Mouse (Mus musculus) spleen, postnatal 4 days (tissue): ENCODE results near the gene Klc3.

ENCODE experiments used
- DNase-seq, 2 experiments: peaks; one replicate each; pipeline ENCODE4 v3.0.0; 2022; ENCODE audit warnings: low spot score in 2 of 2

Gene Klc3

GRCm38 (mm10) chr7:19403731-19404296 is at the start of gene Klc3:
TSS of gene Klc3 (minus strand) at chr7:19404104.
- DNase-seq, result peak; percentile 68 to 80

GRCm38 (mm10) chr7:19449165-19449564 is 45.3 kb upstream of the Klc3 start:
- DNase-seq, result no peak

- DNase-seq, result no peak
Measured at GRCm38 (mm10) chr7:19447689-19448088, 43.8 kb upstream of the Klc3 start.

GRCm38 (mm10) chr7:19444801-19445200 is 40.9 kb upstream of the Klc3 start:
- DNase-seq, result no peak

GRCm38 (mm10) chr7:19443344-19443743 is 39.4 kb upstream of the Klc3 start:
- DNase-seq, result peak; percentile 74 to 94

- DNase-seq, result no peak
Measured at GRCm38 (mm10) chr7:19441448-19442091, 37.7 kb upstream of the Klc3 start.

- no peak for DNase-seq
Measured at GRCm38 (mm10) chr7:19437048-19437447, 33.1 kb upstream of the Klc3 start.

GRCm38 (mm10) chr7:19436276-19436675 is 32.4 kb upstream of the Klc3 start:
- DNase-seq, result no peak

GRCm38 (mm10) chr7:19432475-19432874 is 28.6 kb upstream of the Klc3 start:
- no peak for DNase-seq

GRCm38 (mm10) chr7:19430402-19430801 is 26.5 kb upstream of the Klc3 start:
- DNase-seq, result no peak

GRCm38 (mm10) chr7:19429726-19430125 is 25.8 kb upstream of the Klc3 start:
- no peak for DNase-seq

GRCm38 (mm10) chr7:19427999-19428650 is 24.2 kb upstream of the Klc3 start:
- peak in 1 of 2 experiments; percentile 40 for DNase-seq

- no peak for DNase-seq
Measured at GRCm38 (mm10) chr7:19426888-19427287, 23.0 kb upstream of the Klc3 start.

- DNase-seq, result no peak
Measured at GRCm38 (mm10) chr7:19426349-19426748, 22.4 kb upstream of the Klc3 start.

GRCm38 (mm10) chr7:19424051-19424450 is 20.1 kb upstream of the Klc3 start:
- no peak for DNase-seq

GRCm38 (mm10) chr7:19423083-19423482 is 19.2 kb upstream of the Klc3 start:
- no peak for DNase-seq

- DNase-seq, result peak; percentile 84 to 89
Measured at GRCm38 (mm10) chr7:19420821-19421636, 17.1 kb upstream of the Klc3 start.

GRCm38 (mm10) chr7:19420121-19420520 is 16.2 kb upstream of the Klc3 start:
- no peak for DNase-seq

GRCm38 (mm10) chr7:19416590-19416989 is 12.7 kb upstream of the Klc3 start:
- no peak for DNase-seq

GRCm38 (mm10) chr7:19413525-19413924 is 9.6 kb upstream of the Klc3 start:
- no peak for DNase-seq

GRCm38 (mm10) chr7:19411783-19412182 is 7.9 kb upstream of the Klc3 start:
- DNase-seq, result no peak

GRCm38 (mm10) chr7:19410766-19411344 is 7.0 kb upstream of the Klc3 start:
- no peak for DNase-seq
